Mouse (Mus musculus) bone marrow, adult 2 months (tissue): Measurements from ENCODE around the gene Timm10.
A peak's percentile ranks its signal among the peaks of the same experiment; 100 is the strongest.

Experiments
- CTCF ChIP-seq: fragments of 200-500 bp; IDR thresholded peaks from 2 replicates; pipeline ENCODE4 v1.5.1; 2011; ENCODE audit warnings: low read length, control low read depth; ENCODE audit not compliant: control insufficient read depth, insufficient read depth
- POLR2A ChIP-seq: fragments of 200-500 bp; IDR thresholded peaks from 2 replicates; pipeline ENCODE4 v1.6.1; 2011; ENCODE audit warnings: low read depth, mild to moderate bottlenecking, control low read depth, low read length, borderline replicate concordance; ENCODE audit not compliant: control insufficient read depth

- TF ChIP-seq CTCF: no peak
- peak; percentile 43; the same call in 1 of the 2 replicates for TF ChIP-seq POLR2A
These were observed 14.9 kb upstream of the Timm10 start for GRCm38 (mm10) chr2:84811880-84812279.
